Mouse (Mus musculus) MEL (cell line): ENCODE data around the gene Plekhj1. TPM values are rescaled to one million over a fixed set of nuclear protein-coding genes. Genes with fewer than 3 reads are reported as not detected.

Source experiments
- DNase-seq: peaks from one replicate; pipeline ENCODE4 v3.0.0; 2011; ENCODE audit warnings: low read depth, low spot score
- H3K27ac ChIP-seq: 2 replicates; pipeline ENCODE4 v1.5.1; 2012; ENCODE audit warnings: low read depth, mild to moderate bottlenecking, control low read depth, low read length, moderate library complexity; ENCODE audit not compliant: control insufficient read depth
- H3K27me3 ChIP-seq, 2 experiments: fragments of 150-350 bp in 1 of 2; sonication (generic) in 1 of 2; 2 replicates each; pipeline ENCODE4 v1.6.1; 2012; ENCODE audit warnings: low read length in 2 of 2, mild to moderate bottlenecking in 2 of 2, improper control_type of control experiment in 1 of 2, moderate library complexity in 1 of 2; ENCODE audit not compliant: insufficient read depth in 2 of 2, control insufficient read depth in 1 of 2
- H3K36me3 ChIP-seq, 2 experiments: 2 replicates each; pipeline ENCODE4 v1.6.1; 2012 to 2014; ENCODE audit warnings: low read length in 2 of 2, improper control_type of control experiment in 1 of 2, inconsistent platforms in 1 of 2, mild to moderate bottlenecking in 1 of 2; ENCODE audit not compliant: insufficient read depth in 2 of 2, control insufficient read depth in 1 of 2
- H3K4me1 ChIP-seq, 2 experiments: fragments of 150-350 bp in 1 of 2; sonication (generic) in 1 of 2; 2 replicates each; pipeline ENCODE4 v1.6.1; 2012; ENCODE audit warnings: low read length in 2 of 2, improper control_type of control experiment in 1 of 2, mild to moderate bottlenecking in 1 of 2; ENCODE audit not compliant: insufficient read depth in 2 of 2, control insufficient read depth in 1 of 2
- H3K4me3 ChIP-seq, 2 experiments: fragments of 150-350 bp in 1 of 2; sonication (generic) in 1 of 2; 2 replicates each; pipeline ENCODE4 v1.5.1; 2012; ENCODE audit warnings: low read depth in 2 of 2, low read length in 2 of 2, mild to moderate bottlenecking in 2 of 2, moderate library complexity in 2 of 2, control low read depth in 1 of 2, improper control_type of control experiment in 1 of 2; ENCODE audit not compliant: control insufficient read depth in 1 of 2, insufficient read depth in 1 of 2
- H3K79me2 ChIP-seq: 2 replicates; pipeline ENCODE4 v1.6.1; 2012; ENCODE audit warnings: mild to moderate bottlenecking, low read length, moderate library complexity; ENCODE audit not compliant: control insufficient read depth, poor library complexity, insufficient read depth
- H3K9ac ChIP-seq: 2 replicates; pipeline ENCODE4 v1.6.1; 2012; ENCODE audit warnings: low read depth, mild to moderate bottlenecking, control low read depth, low read length, moderate library complexity; ENCODE audit not compliant: control insufficient read depth, poor library complexity, severe bottlenecking
- H3K9me3 ChIP-seq: fragments of 150-350 bp; sonication (generic); replicated peaks from 2 replicates; pipeline ENCODE4 v1.6.1; 2012; ENCODE audit warnings: mild to moderate bottlenecking, low read length, improper control_type of control experiment, moderate library complexity; ENCODE audit not compliant: insufficient read depth
- BHLHE40 ChIP-seq: IDR thresholded peaks from 2 replicates; pipeline ENCODE4 v1.6.1; 2012; ENCODE audit warnings: low read depth, mild to moderate bottlenecking, inconsistent platforms, low read length, improper control_type of control experiment, borderline replicate concordance
- CHD1 ChIP-seq: IDR thresholded peaks from 2 replicates; pipeline ENCODE4 v1.6.1; 2012; ENCODE audit warnings: low read depth, mild to moderate bottlenecking, inconsistent platforms, low read length, improper control_type of control experiment
- ELF1 ChIP-seq: IDR thresholded peaks from 2 replicates; pipeline ENCODE4 v1.6.1; 2014; ENCODE audit warnings: low read depth, mild to moderate bottlenecking, inconsistent platforms, low read length, improper control_type of control experiment, moderate library complexity
- EP300 ChIP-seq, 2 experiments: IDR thresholded peaks; 2 replicates each; pipeline ENCODE4 v1.6.1; 2011; ENCODE audit warnings: improper control_type of control experiment in 2 of 2, low read length in 2 of 2, low read depth in 1 of 2, mild to moderate bottlenecking in 1 of 2
- ETS1 ChIP-seq: IDR thresholded peaks from 2 replicates; pipeline ENCODE4 v1.6.1; 2012; ENCODE audit warnings: low read depth, mild to moderate bottlenecking, inconsistent platforms, low read length, improper control_type of control experiment, moderate library complexity
- GABPA ChIP-seq: IDR thresholded peaks from 2 replicates; pipeline ENCODE4 v1.6.1; 2012; ENCODE audit warnings: low read depth, mild to moderate bottlenecking, inconsistent platforms, low read length, improper control_type of control experiment, moderate library complexity
- GATA1 ChIP-seq: IDR thresholded peaks from 2 replicates; pipeline ENCODE4 v1.6.1; 2011; ENCODE audit warnings: low read depth, low read length, improper control_type of control experiment
- MXI1 ChIP-seq: IDR thresholded peaks from 2 replicates; pipeline ENCODE4 v1.6.1; 2011; ENCODE audit warnings: mild to moderate bottlenecking, low read depth, low read length, improper control_type of control experiment
- MYB ChIP-seq: IDR thresholded peaks from 2 replicates; pipeline ENCODE4 v1.6.1; 2011; ENCODE audit warnings: mild to moderate bottlenecking, low read depth, low read length, improper control_type of control experiment
- NRF1 ChIP-seq: IDR thresholded peaks from 2 replicates; pipeline ENCODE4 v1.6.1; 2014; ENCODE audit warnings: low read depth, mild to moderate bottlenecking, inconsistent platforms, low read length, improper control_type of control experiment, moderate library complexity; ENCODE audit not compliant: poor library complexity, insufficient read depth, severe bottlenecking
- POLR2AphosphoS2 ChIP-seq: IDR thresholded peaks from 2 replicates; pipeline ENCODE4 v1.6.1; 2011; ENCODE audit warnings: low read length, improper control_type of control experiment
- SIN3A ChIP-seq: IDR thresholded peaks from 2 replicates; pipeline ENCODE4 v1.6.1; 2012; ENCODE audit warnings: low read length, improper control_type of control experiment, inconsistent platforms
- TAL1 ChIP-seq: IDR thresholded peaks from 2 replicates; pipeline ENCODE4 v1.6.1; 2012; ENCODE audit warnings: mild to moderate bottlenecking, inconsistent platforms, low read length, moderate library complexity, mixed read lengths
- TBP ChIP-seq: IDR thresholded peaks from 2 replicates; pipeline ENCODE4 v1.8.0; 2011; ENCODE audit warnings: low read depth, low read length, improper control_type of control experiment
- UBTF ChIP-seq: IDR thresholded peaks from 2 replicates; pipeline ENCODE4 v1.6.1; 2012; ENCODE audit warnings: low read depth, mild to moderate bottlenecking, inconsistent platforms, low read length, improper control_type of control experiment, moderate library complexity, borderline replicate concordance; ENCODE audit not compliant: insufficient read depth
- USF1 ChIP-seq: IDR thresholded peaks from 2 replicates; pipeline ENCODE4 v1.6.1; 2014; ENCODE audit warnings: low read depth, mild to moderate bottlenecking, inconsistent platforms, low read length, improper control_type of control experiment, moderate library complexity
- USF2 ChIP-seq, 2 experiments: IDR thresholded peaks; 2 replicates each; pipeline ENCODE4 v1.6.1; 2011 to 2012; ENCODE audit warnings: improper control_type of control experiment in 2 of 2, low read length in 2 of 2, borderline replicate concordance in 1 of 2, inconsistent platforms in 1 of 2, low read depth in 1 of 2, mild to moderate bottlenecking in 1 of 2; ENCODE audit not compliant: insufficient read depth in 1 of 2
- ZMIZ1 ChIP-seq: IDR thresholded peaks from 2 replicates; pipeline ENCODE4 v1.6.1; 2012; ENCODE audit warnings: low read depth, mild to moderate bottlenecking, inconsistent platforms, low read length, improper control_type of control experiment, moderate library complexity
- polyA plus RNA-seq, 2 experiments: library from polyadenylated mRNA; stranded (reverse) in 1 of 2; unstranded in 1 of 2; fragments of >175 nt in 1 of 2; fragments of >200 nt in 1 of 2; gene quantifications; 2 replicates each; pipeline versions ENCODE4 v1.2.1 to v1.2.4; 2012; ENCODE audit warnings: low replicate concordance in 2 of 2, low read depth in 1 of 2; ENCODE audit not compliant: insufficient read length in 2 of 2, insufficient read depth in 1 of 2, missing spikeins in 1 of 2
- total RNA-seq: library from RNA; depleted of rRNA; stranded (reverse); fragments of 300-350 nt; gene quantifications from 2 replicates; pipeline ENCODE4 v1.2.3, GENCODE M21; 2012

The Plekhj1 gene
- total and polyA plus RNA-seq, 3 experiments, result 86.9 to 217 TPM; not detected in 1

GRCm38 (mm10) chr10:80790761-80791404 is 7.5 kb downstream of the Plekhj1 start:
- TF ChIP-seq SIN3A, result no peak
- TF ChIP-seq UBTF, result no peak
- Histone ChIP-seq H3K36me3 (peaks cover 0 to 13% of the 10 kb centered on the region in 2 experiments; a peak in 2 of 4 replicates), H3K79me2 (no peaks in the 10 kb centered on the region), H3K9ac (no peak overlapping the region), H3K27me3 (no peaks in the 10 kb centered on the region), H3K27ac (no peak overlapping the region), H3K4me3 (no peak overlapping the region), H3K9me3 (no peaks in the 10 kb centered on the region), H3K4me1 (no peaks in the 10 kb centered on the region)
- no peak for DNase-seq

GRCm38 (mm10) chr10:80787517-80787916 is 10.9 kb downstream of the Plekhj1 start:
- H3K4me3 ChIP-seq, result no peak overlapping the region
- no peak for TF ChIP-seq TAL1
- no peak for TF ChIP-seq EP300 (IDR thresholded peaks at IDR 0.05; ENCODE audit: low read depth in 1 of 2, low read length in 2 of 2)
- TF ChIP-seq POLR2AphosphoS2, result no peak
- TF ChIP-seq GATA1, result no peak
- no peak for TF ChIP-seq ELF1
- no peak for TF ChIP-seq GABPA
- no peak for TF ChIP-seq TBP
- TF ChIP-seq MXI1, result no peak
- TF ChIP-seq USF2 (IDR thresholded peaks at IDR 0.05; ENCODE audit: borderline replicate concordance in 1 of 2, insufficient read depth in 1 of 2, low read depth in 1 of 2, low read length in 2 of 2), result no peak
- TF ChIP-seq ETS1, result no peak
- TF ChIP-seq MYB, result no peak
- no peak for TF ChIP-seq CHD1
- no peak for TF ChIP-seq NRF1
- TF ChIP-seq USF1, result no peak
- no peak for TF ChIP-seq ZMIZ1
- no peak for TF ChIP-seq BHLHE40
- H3K4me1 ChIP-seq, result no peaks in the 10 kb centered on the region

More at GRCm38 (mm10) chr10:80787517-80787916, 10.9 kb downstream of the Plekhj1 start:
- Histone ChIP-seq H3K79me2 (no peaks in the 10 kb centered on the region), H3K36me3 (peaks cover 0 to 14% of the 10 kb centered on the region in 2 experiments; a peak in 1 of 4 replicates), H3K27me3 (no peaks in the 10 kb centered on the region), H3K9me3 (no peaks in the 10 kb centered on the region), H3K27ac (no peak overlapping the region), H3K9ac (no peak overlapping the region)
- no peak for DNase-seq
